ENCODE assay signal across 13 mouse cellular contexts in the genomic region with DNA sequence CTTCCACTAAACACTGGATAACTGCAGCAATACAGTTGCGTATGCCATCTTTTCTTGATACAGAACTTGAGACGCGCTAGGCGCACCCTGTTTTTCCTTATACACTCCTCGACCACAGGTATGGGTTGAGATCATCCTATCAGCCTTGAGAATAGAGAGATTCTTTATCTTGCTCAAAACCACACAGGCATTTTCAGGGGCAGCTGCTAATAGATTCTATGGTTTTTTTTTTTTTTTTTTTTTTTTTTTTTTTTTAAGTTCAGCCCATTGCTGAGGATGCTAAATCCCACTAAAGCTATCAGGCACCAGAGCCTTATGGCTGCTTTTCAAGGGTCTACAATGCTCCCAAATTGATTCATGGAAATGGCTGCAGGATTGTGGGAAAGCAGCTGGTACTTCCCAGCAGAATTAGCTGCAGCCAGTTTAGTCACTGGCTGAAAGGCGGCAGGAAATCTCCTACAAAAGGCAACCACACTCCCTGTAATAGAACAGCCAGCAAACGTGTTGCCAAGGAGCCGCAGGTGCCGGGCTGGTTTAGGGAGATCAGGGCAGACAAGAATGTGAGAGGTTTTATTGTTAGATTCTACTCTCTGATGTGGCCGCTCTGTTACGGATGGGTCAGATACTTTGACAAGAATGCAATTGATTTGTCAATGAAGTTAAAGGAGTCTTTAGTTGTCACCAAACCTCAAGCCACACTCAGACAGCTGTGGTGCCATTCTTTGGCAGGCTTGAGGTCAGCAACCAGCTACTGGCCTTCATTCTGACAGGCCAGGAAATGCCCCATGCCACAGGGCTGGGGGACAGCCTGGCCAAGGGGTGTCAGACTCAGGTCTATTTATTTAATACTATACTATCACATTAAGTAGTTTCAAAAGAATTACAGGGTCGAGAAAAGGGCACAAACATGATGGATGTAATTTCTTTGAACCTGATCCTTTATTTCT. TPM values are rescaled to one million over a fixed set of nuclear protein-coding genes. Genes with fewer than 3 reads are reported as not detected.
A peak's percentile ranks its signal among the peaks of the same experiment; 100 is the strongest.
DNase-seq lines count a peak whose midpoint lies in the region; ATAC-seq and TF ChIP-seq lines count a peak whose summit lies in the region.
"Had no signal": no experiment of that assay in that cellular context is flagged by ENCODE, and none has a peak within 500 bp of the region (broad histone marks: within the 10 kb centered on the region; RNA-seq: fewer than 3 reads in every experiment).

No protein-coding gene starts in this region.

- intact Hi-C loops in left cerebral cortex, postnatal 25 days (cut with DNase I): loop anchor here (10.0 kb wide), 1 partner anchor 1441 kb away; no protein-coding TSS in a partner anchor
- intact Hi-C loops in left cerebral cortex, postnatal 36 days (cut with DNase I): no loop called here

- H3K36me3 ChIP-seq in hindbrain, embryonic 11.5 days (ENCODE audit: control insufficient read depth, insufficient read depth, low read length): no peaks in the 10 kb centered on the region
- no peaks in the 10 kb centered on the region for H3K36me3 ChIP-seq in myocyte (ENCODE audit: control insufficient read depth, insufficient read depth)
- no peaks in the 10 kb centered on the region for H3K36me3 ChIP-seq in intestine, embryonic 15.5 days

- no peak overlapping the region for H3ac ChIP-seq in myocyte (ENCODE audit: control insufficient read depth, insufficient read length)

- no peak overlapping the region for H3K4me3 ChIP-seq in hindbrain, embryonic 11.5 days (ENCODE audit: low read depth, low read length)
- H3K4me3 ChIP-seq in myocyte: no peak overlapping the region
- no peak overlapping the region for H3K4me3 ChIP-seq in intestine, embryonic 15.5 days (replicated peaks)

- H3K9me3 ChIP-seq in hindbrain, embryonic 11.5 days (ENCODE audit: control insufficient read depth, low read length): no peaks in the 10 kb centered on the region
- no peaks in the 10 kb centered on the region for H3K9me3 ChIP-seq in intestine, embryonic 15.5 days

- H3K79me2 ChIP-seq in myocyte (ENCODE audit: control insufficient read depth, insufficient read depth): no peaks in the 10 kb centered on the region

- no peak for ATAC-seq in hindbrain, embryonic 11.5 days (ENCODE audit: low FRiP score)
- ATAC-seq in intestine, embryonic 15.5 days: no peak
- no peak for ATAC-seq in megakaryocyte progenitor cell, adult 5-6 weeks (replicated peaks; ENCODE audit: poor library complexity)
- ATAC-seq: liver, postnatal 0 days had no signal

- H3K4me2 ChIP-seq in hindbrain, embryonic 11.5 days (replicated peaks; ENCODE audit: low read depth, low read length): no peak overlapping the region
- H3K4me2 ChIP-seq in myocyte (ENCODE audit: low read depth): no peak overlapping the region
- no peak overlapping the region for H3K4me2 ChIP-seq in intestine, embryonic 15.5 days (replicated peaks)

- H3K27me3 ChIP-seq in hindbrain, embryonic 11.5 days (ENCODE audit: control insufficient read depth, insufficient read depth, low read length): no peaks in the 10 kb centered on the region
- H3K27me3 ChIP-seq in myocyte (ENCODE audit: control insufficient read depth, insufficient read depth, insufficient read length): no peaks in the 10 kb centered on the region
- no peaks in the 10 kb centered on the region for H3K27me3 ChIP-seq in intestine, embryonic 15.5 days (replicated peaks)

- TF ChIP-seq CTCF in brain, embryonic 14.5 days (IDR thresholded peaks at IDR 0.05; ENCODE audit: borderline replicate concordance, extremely low read depth, insufficient read depth, insufficient read length): no peak

- H3K9ac ChIP-seq in hindbrain, embryonic 11.5 days (ENCODE audit: low read depth, low read length): no peak overlapping the region
- no peak overlapping the region for H3K9ac ChIP-seq in intestine, embryonic 15.5 days
- H3K9ac ChIP-seq: liver, postnatal 0 days had no signal

- no peaks in the 10 kb centered on the region for H3K4me1 ChIP-seq in hindbrain, embryonic 11.5 days (replicated peaks; ENCODE audit: control insufficient read depth, insufficient read depth, low read length)
- 0 out of 2 replicates have a peak, but pooled peaks cover 4% of the 10 kb centered on the region for H3K4me1 ChIP-seq in intestine, embryonic 15.5 days (replicated peaks)

- peak; percentile 7 to 38 for DNase-seq in left cerebral cortex, postnatal 25 days (ENCODE audit: low spot score in 2 of 2)
- no peak for DNase-seq in left cerebral cortex, postnatal 36 days (ENCODE audit: low spot score in 2 of 2)
- peak; percentile 84 for DNase-seq in brain, embryonic 14.5 days (ENCODE audit: low read depth)
- DNase-seq in hindbrain, embryonic 11.5 days (ENCODE audit: low spot score): peak; percentile 20
- DNase-seq: heart, postnatal 4 days; liver, postnatal 0 days had no signal

- H3K27ac ChIP-seq in hindbrain, embryonic 11.5 days (ENCODE audit: low read depth, low read length): no peak overlapping the region
- no peak overlapping the region for H3K27ac ChIP-seq in intestine, embryonic 15.5 days
- H3K27ac ChIP-seq: kidney, postnatal 0 days; stomach, postnatal 0 days had no signal

- WGBS in hindbrain, embryonic 11.5 days: 64% methylated on average over 12 of the region's 12 CpGs
- 67% methylated on average over 12 of the region's 12 CpGs for WGBS in intestine, embryonic 15.5 days

- TF ChIP-seq POLR2A in brain, embryonic 14.5 days (IDR thresholded peaks at IDR 0.05; ENCODE audit: borderline replicate concordance, extremely low read depth, insufficient read depth, insufficient read length, poor library complexity, severe bottlenecking): no peak
- no peak for TF ChIP-seq POLR2A in myocyte (IDR thresholded peaks at IDR 0.05; ENCODE audit: insufficient read length, low read depth)

TF ChIP-seq in myocyte, 11 proteins besides CTCF, POLR2A, EP300 and RAD21:
- no peak for TF ChIP-seq TCF3 (IDR thresholded peaks at IDR 0.05; ENCODE audit: insufficient read length, low read depth)
- TF ChIP-seq MAX (IDR thresholded peaks at IDR 0.05; ENCODE audit: low read depth): no peak
- TF ChIP-seq MYOD1 (IDR thresholded peaks at IDR 0.05; ENCODE audit: control insufficient read depth in 1 of 3, insufficient read length in 2 of 3, low read depth in 2 of 3): peak in 2 of 3 experiments; percentile 54 to 59
- no peak for TF ChIP-seq SRF (IDR thresholded peaks at IDR 0.05; ENCODE audit: control insufficient read depth, insufficient read length, low read depth)
- no peak for TF ChIP-seq E2F4 (IDR thresholded peaks at IDR 0.05; ENCODE audit: insufficient read depth)
- no peak for TF ChIP-seq CEBPB (IDR thresholded peaks at IDR 0.05; ENCODE audit: insufficient read depth, poor library complexity, severe bottlenecking)
- TF ChIP-seq TCF12 (IDR thresholded peaks at IDR 0.05; ENCODE audit: insufficient read depth, poor library complexity, severe bottlenecking): peak; percentile 16
- TF ChIP-seq POLR2AphosphoS2 (IDR thresholded peaks at IDR 0.05; ENCODE audit: insufficient read length, low read depth): no peak
- peak; percentile 0 to 81 (median 15) for TF ChIP-seq MYOG (IDR thresholded peaks at IDR 0.05; ENCODE audit: control insufficient read depth in 1 of 3, insufficient read depth in 1 of 3, insufficient read length in 2 of 3, low read depth in 2 of 3)
- no peak for TF ChIP-seq REST (IDR thresholded peaks at IDR 0.05; ENCODE audit: insufficient read depth, insufficient read length)
- no peak for TF ChIP-seq USF1 (IDR thresholded peaks at IDR 0.05; ENCODE audit: low read depth)

RNA-seq across cellular contexts. Expression of a gene that starts 37.5 kb away (rescaled TPM):
- total RNA-seq in left cerebral cortex, postnatal 25 days (2021): not detected
- not detected for total RNA-seq in left cerebral cortex, postnatal 36 days (2021)
- not detected in 2 replicates for polyA plus RNA-seq in brain, embryonic 14.5 days (2012; rRNA removed)
- not detected in 2 replicates for polyA plus RNA-seq in hindbrain, embryonic 11.5 days (2014; fragmentation: Nextera tagmentation; extraction: Ambion mirVana)
- under 0.01 TPM for polyA plus RNA-seq in myocyte (2012; fragmentation: generic; extraction: Trizol)
- polyA plus RNA-seq in intestine, embryonic 15.5 days (2015; fragmentation: Nextera tagmentation; extraction: Ambion mirVana): 0.01 and 0.03 TPM in 2 replicates
- not detected in 2 replicates for total RNA-seq in megakaryocyte progenitor cell, adult 5-6 weeks (2015)
- total RNA-seq in megakaryocyte progenitor cell, adult 5-6 weeks (2017): not detected in 2 replicates
- total RNA-seq: adrenal gland, adult 18-20 months; heart, postnatal 4 days had no signal
- polyA plus RNA-seq: gonadal fat pad, adult 2 months; liver, postnatal 0 days; stomach, postnatal 0 days had no signal

RNA-seq across cellular contexts. Expression of a gene that starts 58.2 kb away (rescaled TPM):
- 10 to 100 TPM; 44.6 to 46.3 TPM for total RNA-seq in left cerebral cortex, postnatal 25 days (2021)
- total RNA-seq in left cerebral cortex, postnatal 36 days (2021): 10 to 100 TPM; 44.6 to 48.8 TPM
- 14.5 and 15.6 TPM in 2 replicates for polyA plus RNA-seq in brain, embryonic 14.5 days (2012; rRNA removed)
- 42.6 and 45.9 TPM in 2 replicates for polyA plus RNA-seq in hindbrain, embryonic 11.5 days (2014; fragmentation: Nextera tagmentation; extraction: Ambion mirVana)
- polyA plus RNA-seq in myocyte (2012; fragmentation: generic; extraction: Trizol): 19.2 TPM
- polyA plus RNA-seq in intestine, embryonic 15.5 days (2015; fragmentation: Nextera tagmentation; extraction: Ambion mirVana): 74.3 and 75.0 TPM in 2 replicates
- 17.4 and 29.7 TPM in 2 replicates for total RNA-seq in megakaryocyte progenitor cell, adult 5-6 weeks (2015)
- 20.0 and 32.5 TPM in 2 replicates for total RNA-seq in megakaryocyte progenitor cell, adult 5-6 weeks (2017)

RNA-seq across cellular contexts. Expression of a gene that starts 58.9 kb away (rescaled TPM):
- total RNA-seq in left cerebral cortex, postnatal 25 days (2021): 1 to 10 TPM; 1.2 to 2.3 TPM
- total RNA-seq in left cerebral cortex, postnatal 36 days (2021): 1 to 10 TPM in 1 of 2 experiments, under 1 TPM in 1; 0.84 to 2.0 TPM
- 1.7 and 2.9 TPM in 2 replicates for polyA plus RNA-seq in brain, embryonic 14.5 days (2012; rRNA removed)
- 2.2 and 2.5 TPM in 2 replicates for polyA plus RNA-seq in hindbrain, embryonic 11.5 days (2014; fragmentation: Nextera tagmentation; extraction: Ambion mirVana)
- 14.7 TPM for polyA plus RNA-seq in myocyte (2012; fragmentation: generic; extraction: Trizol)
- polyA plus RNA-seq in intestine, embryonic 15.5 days (2015; fragmentation: Nextera tagmentation; extraction: Ambion mirVana): 14.8 and 16.4 TPM in 2 replicates
- total RNA-seq in megakaryocyte progenitor cell, adult 5-6 weeks (2015): 0.17 TPM in 1 of 2 replicates, not detected in the other
- not detected in 2 replicates for total RNA-seq in megakaryocyte progenitor cell, adult 5-6 weeks (2017)

Comparison
In these comparisons a context has a peak if more than half of its experiments do, and no peak if none do; other contexts are left out.
1. DNase-seq: peak in left cerebral cortex, postnatal 25 days (2 of 2), brain, embryonic 14.5 days (single experiment) and hindbrain, embryonic 11.5 days (single experiment); none in left cerebral cortex, postnatal 36 days (0 of 2).